Mouse (Mus musculus): ENCODE measurements around the gene Tes3-ps. TPM values are rescaled to one million over a fixed set of nuclear protein-coding genes. Genes with fewer than 3 reads are reported as not detected.

Tes3-ps gene
- polyA plus RNA-seq, 1 experiment from 2014 or later = 0.90 TPM

DNA sequence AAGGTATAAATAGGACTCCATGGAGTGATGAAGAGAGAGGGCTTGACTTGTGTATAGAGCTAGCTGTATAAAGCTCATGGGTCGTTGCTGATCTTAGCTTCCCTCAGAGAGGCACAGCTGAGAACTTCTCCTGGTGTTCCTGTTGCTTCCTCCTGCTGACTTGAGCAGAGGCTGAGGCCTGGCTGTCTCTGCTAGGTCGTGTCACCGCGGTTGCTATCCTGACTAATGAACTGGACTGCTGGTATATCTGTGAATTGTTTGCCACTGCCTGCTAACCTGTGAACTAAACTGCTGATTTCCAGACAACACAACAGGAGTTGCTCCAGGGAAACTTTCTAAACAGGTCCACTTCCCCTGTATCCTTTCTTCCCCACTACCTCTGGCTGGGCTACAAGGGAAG lies 22.8 kb upstream of the Tes3-ps start:
- peaks cover 2% of the 10 kb centered on the region for H3K36me3 ChIP-seq
- H3K4me1 ChIP-seq = no peaks in the 10 kb centered on the region
- H3K27ac ChIP-seq = no peak overlapping the region
- no peak overlapping the region for H3K9ac ChIP-seq
- 88% methylated on average over 4 of the region's 4 CpGs for WGBS
- no peaks in the 10 kb centered on the region for H3K27me3 ChIP-seq (replicated peaks)
- H3K4me2 ChIP-seq (replicated peaks) = no peak overlapping the region
- H3K9me3 ChIP-seq = no peaks in the 10 kb centered on the region
- ATAC-seq (ENCODE audit: low FRiP score, low read depth) = no peak
- no peak overlapping the region for H3K4me3 ChIP-seq

DNA sequence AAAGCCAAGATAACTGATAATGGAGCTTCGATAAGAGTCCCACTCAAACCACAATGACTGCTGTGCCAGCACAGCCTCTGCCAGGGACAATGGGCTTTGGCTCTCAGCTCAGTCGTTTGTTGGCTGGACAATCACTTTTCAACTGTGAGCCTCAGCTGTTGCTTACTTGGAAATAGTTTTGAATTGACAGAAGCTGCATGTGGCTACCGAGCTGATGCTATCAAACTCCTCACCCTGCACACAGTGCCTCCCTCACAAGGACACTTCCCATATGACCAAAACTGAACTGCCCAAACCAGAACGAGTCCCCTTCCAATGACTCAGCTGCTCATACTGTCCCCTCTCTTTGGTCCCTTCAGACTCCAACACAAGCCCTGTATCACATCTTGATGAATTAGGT lies 22.3 kb upstream of the Tes3-ps start:
- Histone ChIP-seq H3K4me2 (replicated peaks) (no peak overlapping the region), H3K9me3 (no peaks in the 10 kb centered on the region), H3K4me3 (no peak overlapping the region), H3K36me3 (no peaks in the 10 kb centered on the region), H3K4me1 (no peaks in the 10 kb centered on the region), H3K27me3 (replicated peaks) (no peaks in the 10 kb centered on the region), H3K27ac (no peak overlapping the region), H3K9ac (no peak overlapping the region)
- WGBS = 79% methylated on average over 4 of the region's 4 CpGs
- ATAC-seq (ENCODE audit: low FRiP score, low read depth) = no peak

DNA sequence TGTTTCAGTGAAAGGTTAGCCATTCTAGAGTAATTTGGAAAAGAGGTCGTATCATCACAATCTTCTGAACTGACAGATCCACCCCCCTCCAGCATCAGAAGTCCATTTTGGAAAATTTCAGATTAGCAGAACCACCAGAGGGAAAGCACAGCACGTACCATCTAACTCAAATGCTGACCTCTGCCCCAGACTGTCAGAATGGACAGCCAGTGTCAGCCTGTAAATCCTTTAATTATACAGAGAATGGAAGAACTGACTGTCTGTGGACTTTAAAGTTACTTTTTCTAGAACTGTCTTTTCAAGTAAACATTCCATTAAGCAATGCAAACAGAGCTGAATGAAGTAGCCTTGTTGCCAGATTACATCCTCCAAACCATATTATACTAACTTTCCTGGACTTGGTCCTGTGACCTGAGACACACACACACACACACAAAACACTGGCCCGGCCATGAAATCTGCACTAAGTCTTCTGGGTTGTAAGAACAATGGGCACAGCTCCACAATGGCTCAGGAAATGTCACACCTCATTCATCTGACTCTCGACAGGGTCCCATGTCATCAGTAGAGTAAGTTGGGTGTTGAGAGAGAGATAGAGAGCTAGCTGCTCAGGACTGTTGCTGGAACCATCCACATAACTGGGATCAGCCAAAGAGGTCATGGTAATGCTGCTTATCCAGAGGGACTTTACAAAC lies 21.0 kb upstream of the Tes3-ps start:
- WGBS = 52% methylated on average over 4 of the region's 4 CpGs
- Histone ChIP-seq H3K9ac (no peak overlapping the region), H3K4me1 (no peaks in the 10 kb centered on the region), H3K36me3 (no peaks in the 10 kb centered on the region), H3K27me3 (replicated peaks) (no peaks in the 10 kb centered on the region), H3K9me3 (no peaks in the 10 kb centered on the region), H3K4me3 (no peak overlapping the region), H3K27ac (no peak overlapping the region), H3K4me2 (replicated peaks) (no peak overlapping the region)
- ATAC-seq (ENCODE audit: low FRiP score, low read depth) = no peak

DNA sequence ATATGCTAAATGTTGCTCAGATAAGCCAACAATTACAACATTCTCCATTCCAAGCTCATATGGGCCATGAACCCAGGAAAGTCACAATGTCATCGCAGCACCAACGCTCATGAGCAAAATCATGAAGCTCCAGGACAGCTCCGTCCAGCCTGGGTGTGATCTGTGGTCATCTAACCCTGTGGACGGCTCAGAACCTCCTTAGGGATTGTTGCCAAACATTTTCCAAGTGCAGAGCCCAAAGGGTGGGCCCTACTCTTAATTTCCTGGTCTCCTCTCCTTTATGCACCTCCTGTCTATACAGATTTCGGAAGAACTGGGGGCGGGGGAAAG lies 20.5 kb upstream of the Tes3-ps start:
- Histone ChIP-seq H3K4me3 (no peak overlapping the region), H3K4me2 (replicated peaks) (no peak overlapping the region), H3K36me3 (no peaks in the 10 kb centered on the region), H3K9ac (no peak overlapping the region), H3K27ac (no peak overlapping the region), H3K4me1 (no peaks in the 10 kb centered on the region), H3K27me3 (replicated peaks) (no peaks in the 10 kb centered on the region), H3K9me3 (no peaks in the 10 kb centered on the region)
- no peak for ATAC-seq (ENCODE audit: low FRiP score, low read depth)
- 98% methylated on average over 6 of the region's 6 CpGs for WGBS

DNA sequence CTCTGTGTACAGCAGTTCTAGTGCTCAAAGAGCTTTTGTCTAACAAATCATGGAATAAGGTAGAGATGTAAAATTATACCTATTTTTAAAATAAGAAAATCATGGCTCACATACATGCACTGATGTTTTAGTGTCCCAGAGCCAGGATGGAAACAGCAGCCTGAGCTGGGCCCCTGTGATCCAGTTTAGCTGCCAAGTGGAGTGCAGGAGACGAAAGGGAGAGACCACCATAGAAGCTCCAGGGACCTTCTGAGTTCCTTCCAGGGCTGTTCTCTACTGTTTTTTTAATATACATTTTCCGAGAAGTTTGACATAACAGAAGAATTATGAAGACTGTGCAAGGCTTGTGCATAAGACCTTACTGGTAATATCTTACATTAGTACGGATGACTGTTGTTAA lies 15.2 kb upstream of the Tes3-ps start:
- Histone ChIP-seq H3K4me3 (no peak overlapping the region), H3K27ac (no peak overlapping the region), H3K36me3 (no peaks in the 10 kb centered on the region), H3K4me1 (no peaks in the 10 kb centered on the region), H3K9me3 (no peaks in the 10 kb centered on the region), H3K9ac (no peak overlapping the region), H3K4me2 (replicated peaks) (no peak overlapping the region), H3K27me3 (replicated peaks) (no peaks in the 10 kb centered on the region)
- WGBS = 85% methylated on average over 3 of the region's 3 CpGs
- ATAC-seq (ENCODE audit: low FRiP score, low read depth) = no peak

DNA sequence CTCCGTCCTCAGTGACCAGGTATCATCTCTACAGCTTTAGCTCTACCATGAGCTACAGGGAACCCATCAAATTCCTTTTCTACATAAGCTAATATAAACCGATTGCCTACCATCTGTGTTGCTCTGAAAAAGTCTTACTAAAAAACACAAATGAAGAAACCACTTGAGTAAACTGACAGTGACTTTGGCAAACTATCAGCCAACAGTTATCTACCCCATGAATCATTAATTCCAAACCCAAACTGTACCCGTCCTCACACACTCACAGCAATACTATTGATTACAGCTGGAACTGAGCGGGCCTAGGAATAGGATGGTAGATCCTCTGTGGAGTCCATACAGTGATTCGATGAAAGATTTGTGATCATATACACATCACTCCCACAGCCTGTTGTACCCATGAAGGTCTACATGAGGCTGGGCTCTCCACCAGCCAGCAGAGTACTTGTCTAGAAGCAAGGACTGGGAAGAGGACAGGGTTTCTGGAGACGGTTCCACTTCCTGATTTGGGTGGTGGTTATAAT lies 14.2 kb upstream of the Tes3-ps start:
- no peaks in the 10 kb centered on the region for H3K36me3 ChIP-seq
- no peaks in the 10 kb centered on the region for H3K4me1 ChIP-seq
- WGBS = 90% methylated on average over 6 of the region's 6 CpGs
- H3K4me2 ChIP-seq (replicated peaks) = no peak overlapping the region
- H3K4me3 ChIP-seq = no peak overlapping the region
- H3K9ac ChIP-seq = no peak overlapping the region
- ATAC-seq (ENCODE audit: low FRiP score, low read depth) = no peak
- no peaks in the 10 kb centered on the region for H3K27me3 ChIP-seq (replicated peaks)
- H3K9me3 ChIP-seq = no peaks in the 10 kb centered on the region
- H3K27ac ChIP-seq = no peak overlapping the region

DNA sequence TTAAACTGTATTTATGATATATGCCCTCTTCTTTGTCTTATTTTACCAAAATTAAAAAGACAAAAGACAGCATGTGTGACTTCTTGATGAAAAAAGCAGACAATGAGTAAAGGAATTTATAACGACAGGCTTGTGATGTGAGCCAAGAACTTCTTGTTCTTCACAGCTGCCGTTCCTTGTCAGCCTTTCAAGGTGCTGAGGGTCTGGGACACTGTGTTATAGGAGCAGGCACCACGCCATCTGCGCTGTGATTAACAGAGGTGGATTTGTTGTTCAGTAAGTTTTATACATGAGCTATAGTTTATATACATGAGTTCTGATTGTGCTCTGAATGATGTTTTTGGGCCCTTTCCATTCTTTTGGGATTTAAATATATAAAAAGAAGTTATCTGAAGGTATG lies 13.7 kb upstream of the Tes3-ps start:
- Histone ChIP-seq H3K27me3 (replicated peaks) (no peaks in the 10 kb centered on the region), H3K9ac (no peak overlapping the region), H3K27ac (no peak overlapping the region), H3K36me3 (no peaks in the 10 kb centered on the region), H3K4me3 (no peak overlapping the region), H3K9me3 (no peaks in the 10 kb centered on the region), H3K4me2 (replicated peaks) (no peak overlapping the region), H3K4me1 (no peaks in the 10 kb centered on the region)
- 83% methylated on average over 4 of the region's 4 CpGs for WGBS
- no peak for ATAC-seq (ENCODE audit: low FRiP score, low read depth)

DNA sequence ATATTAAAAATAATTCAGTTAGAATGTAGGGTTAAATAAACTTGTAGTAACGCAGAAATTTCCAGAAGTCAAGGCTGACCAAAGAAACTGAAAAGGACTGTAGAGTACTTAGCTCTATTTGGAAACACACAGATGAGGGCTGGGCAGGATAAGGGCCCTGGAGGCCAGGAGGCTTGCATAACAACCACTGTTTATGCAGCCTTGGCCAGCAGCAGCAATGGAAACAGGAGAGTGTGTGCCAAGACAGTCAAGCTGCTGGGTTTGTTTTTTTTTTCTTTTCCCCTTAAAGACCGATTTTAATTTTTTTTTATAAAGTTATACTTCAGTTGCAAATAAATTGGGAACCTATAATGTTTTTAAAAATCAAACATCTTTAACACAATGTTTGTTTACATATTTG lies 13.1 kb upstream of the Tes3-ps start:
- no peak for ATAC-seq (ENCODE audit: low FRiP score, low read depth)
- H3K27me3 ChIP-seq (replicated peaks) = no peaks in the 10 kb centered on the region
- H3K4me1 ChIP-seq = no peaks in the 10 kb centered on the region
- H3K36me3 ChIP-seq = no peaks in the 10 kb centered on the region
- no peaks in the 10 kb centered on the region for H3K9me3 ChIP-seq
- no peak overlapping the region for H3K4me3 ChIP-seq
- H3K9ac ChIP-seq = no peak overlapping the region
- H3K27ac ChIP-seq = no peak overlapping the region
- H3K4me2 ChIP-seq (replicated peaks) = no peak overlapping the region
- 80% methylated on average over 2 of the region's 2 CpGs for WGBS

DNA sequence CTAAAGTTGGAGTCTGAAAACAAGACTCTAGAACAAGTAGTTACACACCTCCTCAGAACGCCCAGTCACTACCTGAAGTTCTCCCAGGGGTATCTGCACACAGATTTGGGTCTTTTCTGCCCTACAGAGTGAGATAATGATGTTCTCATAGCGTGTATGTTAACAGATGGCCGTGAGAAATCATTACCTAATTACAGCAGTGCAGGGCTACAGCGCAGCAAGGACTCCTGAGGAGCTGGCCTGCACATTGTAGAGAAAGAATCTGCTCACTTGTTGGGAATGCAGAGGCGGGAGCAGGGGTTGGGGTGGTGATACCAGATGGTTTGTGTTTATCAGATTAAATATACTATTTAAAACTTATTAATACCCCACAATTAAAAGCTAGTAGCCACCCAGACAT lies 12.6 kb upstream of the Tes3-ps start:
- Histone ChIP-seq H3K4me2 (replicated peaks) (no peak overlapping the region), H3K9ac (no peak overlapping the region), H3K27me3 (replicated peaks) (no peaks in the 10 kb centered on the region), H3K27ac (no peak overlapping the region), H3K36me3 (no peaks in the 10 kb centered on the region), H3K9me3 (no peaks in the 10 kb centered on the region), H3K4me3 (no peak overlapping the region), H3K4me1 (no peaks in the 10 kb centered on the region)
- ATAC-seq (ENCODE audit: low FRiP score, low read depth) = no peak
- WGBS = 69% methylated on average over 5 of the region's 5 CpGs

DNA sequence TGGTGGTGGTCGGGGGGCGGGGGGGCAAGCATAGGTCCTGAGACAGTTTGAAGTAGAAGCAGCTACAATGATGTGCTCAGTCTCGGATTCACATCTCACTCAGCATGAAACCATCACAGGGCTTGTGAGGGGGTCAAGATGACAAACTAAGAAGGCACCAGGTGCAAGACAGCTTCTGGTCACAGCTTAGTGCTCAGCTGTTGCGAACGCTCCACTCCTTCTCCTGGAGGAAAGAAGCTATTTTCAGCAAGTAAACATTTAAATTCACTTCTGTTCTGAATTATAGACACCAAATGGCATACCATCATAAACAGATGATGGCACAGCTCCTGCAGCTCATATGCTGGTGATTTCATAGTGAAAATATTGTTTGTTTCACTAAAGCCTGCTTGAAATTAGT lies 7.7 kb upstream of the Tes3-ps start:
- H3K4me1 ChIP-seq = no peaks in the 10 kb centered on the region
- no peak overlapping the region for H3K4me2 ChIP-seq (replicated peaks)
- no peak overlapping the region for H3K9ac ChIP-seq
- no peaks in the 10 kb centered on the region for H3K9me3 ChIP-seq
- no peak for ATAC-seq (ENCODE audit: low FRiP score, low read depth)
- H3K27ac ChIP-seq = no peak overlapping the region
- no peak overlapping the region for H3K4me3 ChIP-seq
- H3K27me3 ChIP-seq (replicated peaks) = no peaks in the 10 kb centered on the region
- H3K36me3 ChIP-seq = no peaks in the 10 kb centered on the region
- WGBS = 85% methylated on average over 5 of the region's 5 CpGs

DNA sequence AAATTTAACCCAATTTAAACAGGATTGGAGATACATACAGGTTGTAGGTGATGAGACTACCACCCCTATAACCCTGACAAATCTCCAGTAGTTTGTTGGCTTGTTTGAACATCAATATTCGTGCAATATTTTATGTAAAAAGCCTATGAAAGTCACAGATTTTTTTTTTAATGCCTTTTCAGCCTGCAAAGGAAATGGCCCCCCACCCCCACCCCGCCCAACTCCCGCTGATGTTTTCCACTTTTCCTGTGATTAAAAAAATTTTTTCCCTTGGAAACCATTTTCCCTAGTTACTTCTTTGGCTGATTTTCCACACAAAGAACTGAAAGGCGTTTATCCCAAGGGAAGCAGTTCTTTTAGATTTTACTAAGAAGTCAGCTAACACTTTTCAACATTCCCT lies 11.4 kb downstream of the Tes3-ps start, which contains the start of gene Ecm2:
TSS of gene Ecm2 (plus strand) at position 301 of the 400 bp plus-strand sequence.
- Histone ChIP-seq H3K27ac (no peak within 1 kb of the TSS), H3K4me1 (no peaks in the 10 kb centered on the region), H3K4me3 (no peak within 1 kb of the TSS), H3K36me3 (no peaks in the 10 kb centered on the region), H3K4me2 (replicated peaks) (no peak within 1 kb of the TSS), H3K9me3 (no peaks in the 10 kb centered on the region), H3K9ac (no peak within 1 kb of the TSS), H3K27me3 (replicated peaks) (no peaks in the 10 kb centered on the region)
- 62% methylated on average over 4 of the region's 4 CpGs for WGBS
- ATAC-seq (ENCODE audit: low FRiP score, low read depth) = no peak

DNA sequence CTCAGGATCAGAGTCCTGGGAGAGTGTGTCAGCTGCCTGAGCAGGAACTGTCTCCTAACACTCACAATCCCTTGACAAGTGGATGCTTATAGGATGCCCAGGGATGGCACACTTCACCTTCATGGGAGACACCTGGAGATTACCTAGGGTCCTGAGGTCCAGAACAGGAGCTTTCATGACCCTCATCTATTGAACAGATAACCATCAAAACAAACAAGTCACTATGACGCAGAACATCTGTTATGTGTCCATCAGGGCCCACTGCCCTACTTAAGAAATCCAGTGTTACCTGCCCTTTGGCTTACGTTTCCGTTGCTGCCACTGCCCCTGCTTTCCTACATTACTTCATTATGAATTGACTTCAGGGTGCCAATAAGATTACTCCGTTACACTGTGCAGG lies 12.7 kb downstream of the Tes3-ps start:
- Histone ChIP-seq H3K27me3 (replicated peaks) (no peaks in the 10 kb centered on the region), H3K9me3 (no peaks in the 10 kb centered on the region), H3K4me2 (replicated peaks) (no peak overlapping the region), H3K9ac (no peak overlapping the region), H3K4me3 (no peak overlapping the region), H3K36me3 (no peaks in the 10 kb centered on the region), H3K4me1 (no peaks in the 10 kb centered on the region), H3K27ac (no peak overlapping the region)
- WGBS = 97% methylated on average over 4 of the region's 4 CpGs
- no peak for ATAC-seq (ENCODE audit: low FRiP score, low read depth)

DNA sequence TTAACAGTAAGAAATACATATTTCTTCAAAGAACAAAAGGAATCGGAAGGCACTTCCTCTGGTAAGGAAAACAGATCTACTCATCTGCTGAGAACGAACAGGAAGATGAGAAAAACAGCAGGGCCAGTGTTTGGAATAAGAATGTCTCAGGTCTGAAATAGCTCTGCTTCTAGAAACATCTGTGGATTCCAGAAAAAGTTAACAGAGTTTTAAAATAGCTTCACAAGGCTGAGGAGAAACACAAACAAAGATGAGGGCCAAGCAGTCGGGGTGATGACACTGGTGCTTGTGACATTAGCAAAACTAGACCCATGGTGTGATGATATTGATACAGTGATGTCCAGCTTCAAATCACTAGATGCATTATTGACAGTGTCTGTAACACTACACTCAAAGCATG lies 14.1 kb downstream of the Tes3-ps start:
- Histone ChIP-seq H3K4me3 (no peak overlapping the region), H3K4me1 (no peaks in the 10 kb centered on the region), H3K9ac (no peak overlapping the region), H3K36me3 (no peaks in the 10 kb centered on the region), H3K4me2 (replicated peaks) (no peak overlapping the region), H3K27ac (no peak overlapping the region), H3K9me3 (no peaks in the 10 kb centered on the region), H3K27me3 (replicated peaks) (no peaks in the 10 kb centered on the region)
- ATAC-seq (ENCODE audit: low FRiP score, low read depth) = no peak
- 72% methylated on average over 3 of the region's 3 CpGs for WGBS

Measured in neural tube, embryonic 12.5 days (tissue).